Mouse (Mus musculus) limb, embryonic 12.5 days (tissue): ENCODE results near the gene Tbc1d22a. TPM values are rescaled to one million over a fixed set of nuclear protein-coding genes. Genes with fewer than 3 reads are reported as not detected.

Experiments used
- ATAC-seq: fragments of 200-750 bp; cut with Nextera tagmentation; 2 replicates; pipeline ENCODE4 v1.8.0; 2017; ENCODE audit warnings: low read depth, moderate TSS enrichment; ENCODE audit not compliant: insufficient number of reproducible peaks, insufficient read depth, low FRiP score, low TSS enrichment
- H3K27ac ChIP-seq: fragments of 300-500 bp; sonication (generic); 2 replicates; pipeline ENCODE4 v1.5.1; 2016; ENCODE audit warnings: mild to moderate bottlenecking, moderate library complexity
- H3K27me3 ChIP-seq: fragments of 300-500 bp; sonication (generic); 2 replicates; pipeline ENCODE4 v1.6.1; 2016; ENCODE audit warnings: mild to moderate bottlenecking, moderate library complexity
- H3K36me3 ChIP-seq: fragments of 300-500 bp; sonication (generic); 2 replicates; pipeline ENCODE4 v1.6.1; 2016; ENCODE audit warnings: mild to moderate bottlenecking, moderate library complexity
- H3K4me1 ChIP-seq: fragments of 300-500 bp; sonication (generic); replicated peaks from 2 replicates; pipeline ENCODE4 v1.6.1; 2016
- H3K4me2 ChIP-seq: fragments of 300-500 bp; sonication (generic); 2 replicates; pipeline ENCODE4 v1.6.1; 2016; ENCODE audit warnings: mild to moderate bottlenecking, moderate library complexity
- H3K4me3 ChIP-seq: fragments of 300-500 bp; sonication (generic); replicated peaks from 2 replicates; pipeline ENCODE4 v1.5.1; 2016; ENCODE audit warnings: mild to moderate bottlenecking
- H3K9ac ChIP-seq: fragments of 300-500 bp; sonication (generic); replicated peaks from 2 replicates; pipeline ENCODE4 v1.6.1; 2016; ENCODE audit warnings: mild to moderate bottlenecking, moderate library complexity
- H3K9me3 ChIP-seq: fragments of 300-500 bp; sonication (generic); 2 replicates; pipeline ENCODE4 v1.6.1; 2016; ENCODE audit warnings: mild to moderate bottlenecking, moderate library complexity
- WGBS: fragments of 180-500 bp; shearing (Covaris S2); methylation state at CpG from one replicate; pipeline ENCODE4 v1.1.7; 2016; 5-methylcytosine and 5-hydroxymethylcytosine counted together
- polyA plus RNA-seq: library from polyadenylated mRNA; unstranded; fragments of >200 nt; fragmentation: Nextera tagmentation; extraction: Ambion mirVana; gene quantifications from 2 replicates; pipeline ENCODE4 v1.2.1, GENCODE M21; 2016

Tbc1d22a gene
- polyA plus RNA-seq, 1 experiment from 2014 or later, result 12.1 TPM

- WGBS, result 73% methylated on average over 8 of the region's 8 CpGs
- Histone ChIP-seq H3K27me3 (no peaks in the 10 kb centered on the region; the same call in 1 of the 2 replicates), H3K4me2 (no peak overlapping the region), H3K27ac (no peak overlapping the region), H3K36me3 (no peaks in the 10 kb centered on the region), H3K4me1 (peaks cover 47% of the 10 kb centered on the region), H3K4me3 (no peak overlapping the region), H3K9me3 (no peaks in the 10 kb centered on the region), H3K9ac (no peak overlapping the region)
- no peak for ATAC-seq
These were observed 128.5 kb downstream of the Tbc1d22a start for GRCm38 (mm10) chr15:86342637-86343375.

- no peaks in the 10 kb centered on the region for H3K36me3 ChIP-seq
- no peaks in the 10 kb centered on the region for H3K9me3 ChIP-seq
- ATAC-seq, result no peak
- WGBS, result 33% methylated on average over 8 of the region's 8 CpGs
- H3K4me3 ChIP-seq, result no peak overlapping the region
- H3K27ac ChIP-seq, result no peak overlapping the region
- peaks cover 52% of the 10 kb centered on the region for H3K4me1 ChIP-seq
- H3K9ac ChIP-seq, result no peak overlapping the region
- H3K4me2 ChIP-seq, result no peak overlapping the region
- no peaks in the 10 kb centered on the region; the same call in 1 of the 2 replicates for H3K27me3 ChIP-seq
These were observed 130.7 kb downstream of the Tbc1d22a start for GRCm38 (mm10) chr15:86344906-86345331.

GRCm38 (mm10) chr15:86345907-86346306 is 131.6 kb downstream of the Tbc1d22a start:
- Histone ChIP-seq H3K9me3 (no peaks in the 10 kb centered on the region), H3K9ac (no peak overlapping the region), H3K27ac (no peak overlapping the region), H3K4me3 (no peak overlapping the region), H3K27me3 (no peaks in the 10 kb centered on the region; the same call in 1 of the 2 replicates), H3K36me3 (no peaks in the 10 kb centered on the region), H3K4me2 (no peak overlapping the region), H3K4me1 (peaks cover 52% of the 10 kb centered on the region)
- WGBS, result 46% methylated on average over 9 of the region's 9 CpGs
- no peak for ATAC-seq

- WGBS, result 42% methylated on average over 3 of the region's 3 CpGs
- peaks cover 52% of the 10 kb centered on the region for H3K4me1 ChIP-seq
- H3K9ac ChIP-seq, result no peak overlapping the region
- H3K4me3 ChIP-seq, result no peak overlapping the region
- no peaks in the 10 kb centered on the region for H3K36me3 ChIP-seq
- H3K27ac ChIP-seq, result no peak overlapping the region
- ATAC-seq, result no peak
- H3K4me2 ChIP-seq, result no peak overlapping the region
- H3K9me3 ChIP-seq, result no peaks in the 10 kb centered on the region
- H3K27me3 ChIP-seq, result no peaks in the 10 kb centered on the region
These were observed 132.3 kb downstream of the Tbc1d22a start for GRCm38 (mm10) chr15:86346606-86347005.

- H3K4me1 ChIP-seq, result no peaks in the 10 kb centered on the region
- no peaks in the 10 kb centered on the region for H3K36me3 ChIP-seq
- no peak for ATAC-seq
- H3K9me3 ChIP-seq, result no peaks in the 10 kb centered on the region
- H3K4me3 ChIP-seq, result no peak overlapping the region
- no peak overlapping the region for H3K27ac ChIP-seq
- no peak overlapping the region for H3K9ac ChIP-seq
- no peaks in the 10 kb centered on the region for H3K27me3 ChIP-seq
- WGBS, result 80% methylated on average over 2 of the region's 2 CpGs
- H3K4me2 ChIP-seq, result no peak overlapping the region
These were observed 140.7 kb downstream of the Tbc1d22a start for GRCm38 (mm10) chr15:86354932-86355331.

- no peak overlapping the region for H3K4me3 ChIP-seq
- no peak overlapping the region for H3K9ac ChIP-seq
- H3K27ac ChIP-seq, result no peak overlapping the region
- no peak overlapping the region for H3K4me2 ChIP-seq
- H3K9me3 ChIP-seq, result no peaks in the 10 kb centered on the region
- ATAC-seq, result no peak
- no peaks in the 10 kb centered on the region for H3K4me1 ChIP-seq
- no peaks in the 10 kb centered on the region for H3K36me3 ChIP-seq
- WGBS, result 87% methylated on average over 2 of the region's 2 CpGs
- H3K27me3 ChIP-seq, result no peaks in the 10 kb centered on the region
These were observed 141.6 kb downstream of the Tbc1d22a start for GRCm38 (mm10) chr15:86355857-86356256.

- Histone ChIP-seq H3K9ac (no peak overlapping the region), H3K27ac (no peak overlapping the region), H3K4me2 (no peak overlapping the region), H3K4me3 (no peak overlapping the region), H3K4me1 (no peaks in the 10 kb centered on the region), H3K36me3 (no peaks in the 10 kb centered on the region), H3K27me3 (no peaks in the 10 kb centered on the region), H3K9me3 (no peaks in the 10 kb centered on the region)
- no peak for ATAC-seq
- 56% methylated on average over 3 of the region's 3 CpGs for WGBS
These were observed 146.1 kb downstream of the Tbc1d22a start for GRCm38 (mm10) chr15:86360376-86360775.

- H3K9me3 ChIP-seq, result no peaks in the 10 kb centered on the region
- 75% methylated on average over 10 of the region's 10 CpGs for WGBS
- no peak overlapping the region for H3K9ac ChIP-seq
- no peak overlapping the region for H3K4me2 ChIP-seq
- no peak overlapping the region for H3K4me3 ChIP-seq
- no peak overlapping the region for H3K27ac ChIP-seq
- H3K4me1 ChIP-seq, result no peaks in the 10 kb centered on the region
- H3K27me3 ChIP-seq, result no peaks in the 10 kb centered on the region
- no peaks in the 10 kb centered on the region for H3K36me3 ChIP-seq
- no peak; the same call in 1 of the 2 replicates for ATAC-seq
These were observed 148.3 kb downstream of the Tbc1d22a start for GRCm38 (mm10) chr15:86362306-86363150.

DNA sequence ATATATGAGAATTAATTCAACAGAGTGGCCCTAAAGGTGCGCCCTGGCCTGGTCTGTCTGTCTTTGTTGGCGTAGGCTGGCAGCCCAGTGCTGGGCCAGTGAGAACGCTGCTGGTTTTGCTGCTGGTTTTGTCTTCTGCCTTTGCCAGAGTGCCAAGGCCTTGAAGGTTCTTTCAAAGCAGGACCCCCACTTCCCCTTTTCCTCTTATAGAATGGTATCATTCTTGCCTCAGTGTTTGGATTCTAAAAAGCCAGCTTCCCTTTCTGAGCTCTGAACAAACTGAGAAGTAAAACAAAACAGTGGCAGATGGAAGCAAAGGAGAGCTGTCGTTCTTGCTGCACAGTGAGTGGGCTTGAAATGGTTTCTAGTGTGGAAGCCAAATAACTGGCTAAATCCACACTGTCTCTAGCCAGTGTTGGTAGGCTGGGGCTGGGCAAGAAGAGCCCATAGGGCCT is 149.6 kb downstream of the Tbc1d22a start:
- Histone ChIP-seq H3K9ac (no peak overlapping the region), H3K4me3 (no peak overlapping the region), H3K4me2 (no peak overlapping the region), H3K36me3 (no peaks in the 10 kb centered on the region), H3K9me3 (no peaks in the 10 kb centered on the region), H3K27me3 (no peaks in the 10 kb centered on the region), H3K4me1 (no peaks in the 10 kb centered on the region), H3K27ac (no peak overlapping the region)
- no peak for ATAC-seq
- 88% methylated on average over 4 of the region's 4 CpGs for WGBS

GRCm38 (mm10) chr15:86364948-86365658 is 150.8 kb downstream of the Tbc1d22a start:
- Histone ChIP-seq H3K27me3 (no peaks in the 10 kb centered on the region), H3K36me3 (no peaks in the 10 kb centered on the region), H3K4me3 (no peak overlapping the region), H3K4me2 (no peak overlapping the region), H3K9ac (no peak overlapping the region), H3K27ac (no peak overlapping the region), H3K9me3 (no peaks in the 10 kb centered on the region), H3K4me1 (no peaks in the 10 kb centered on the region)
- 88% methylated on average over 10 of the region's 10 CpGs for WGBS
- no peak for ATAC-seq

- ATAC-seq, result no peak
- H3K27me3 ChIP-seq, result no peaks in the 10 kb centered on the region
- H3K4me3 ChIP-seq, result no peak overlapping the region
- no peak overlapping the region for H3K27ac ChIP-seq
- no peak overlapping the region for H3K4me2 ChIP-seq
- H3K9me3 ChIP-seq, result no peaks in the 10 kb centered on the region
- peaks cover 8% of the 10 kb centered on the region for H3K4me1 ChIP-seq
- no peak overlapping the region for H3K9ac ChIP-seq
- 81% methylated on average over 4 of the region's 4 CpGs for WGBS
- H3K36me3 ChIP-seq, result no peaks in the 10 kb centered on the region
These were observed 152.5 kb downstream of the Tbc1d22a start for GRCm38 (mm10) chr15:86366726-86367125.
